Mouse (Mus musculus): ENCODE measurements around the gene Rab3d.

DNA sequence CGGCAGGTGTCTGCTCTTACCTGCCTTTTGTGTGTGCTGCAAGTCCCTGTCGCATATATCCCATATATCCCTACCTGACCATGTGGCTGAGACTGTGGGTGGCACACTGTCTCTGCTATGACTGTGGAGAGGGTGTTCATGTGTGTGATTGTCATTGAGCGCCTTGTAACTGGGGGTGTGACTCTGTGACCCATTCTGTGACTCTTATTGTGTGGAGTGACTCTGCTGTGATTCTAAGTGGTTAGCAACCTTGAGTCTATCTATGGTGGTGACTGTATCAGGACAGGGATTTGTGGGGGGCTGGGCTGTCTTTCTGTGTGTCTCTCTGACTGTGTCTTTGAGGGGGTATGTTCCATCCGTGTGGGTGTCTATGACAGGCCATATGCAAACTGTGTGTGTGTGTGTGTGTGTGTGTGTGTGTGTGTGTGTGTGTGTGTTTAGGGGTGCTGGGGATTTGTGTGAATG, 19.8 kb upstream of the Rab3d start:
- TF ChIP-seq CTCF (IDR thresholded peaks at IDR 0.05; ENCODE audit: borderline replicate concordance, extremely low read depth, insufficient read depth, insufficient read length) (no peak), POLR2A (IDR thresholded peaks at IDR 0.05; ENCODE audit: borderline replicate concordance, extremely low read depth, insufficient read depth, insufficient read length, poor library complexity, severe bottlenecking) (no peak)

Measured in brain, embryonic 14.5 days (tissue).